Mouse (Mus musculus) spleen, postnatal 0 days (tissue): ENCODE measurements around the gene Gm17521. TPM values are rescaled to one million over a fixed set of nuclear protein-coding genes. Genes with fewer than 3 reads are reported as not detected.

Experiments used
- polyA plus RNA-seq: library from polyadenylated mRNA; unstranded; fragments of >200 nt; fragmentation: Nextera tagmentation; extraction: Ambion mirVana; gene quantifications from 2 replicates; pipeline ENCODE4 v1.2.1, GENCODE M21; 2015

Gene Gm17521
- polyA plus RNA-seq = not detected in 2 replicates

GRCm38 (mm10) chrX:123029569-123029968, at the start of gene Gm17521:
Gm17521 (minus strand) TSS chrX:123029669.

Other genes starting within 250 kb of the Gm17521 start
- gene Cldn34c1, start 73.8 kb upstream of the Gm17521 start, polyA plus RNA-seq = 9.8 and 10.8 TPM in 2 replicates
- gene Srsx, start 192.8 kb upstream of the Gm17521 start, polyA plus RNA-seq = not detected in 2 replicates
- not detected in 2 replicates for gene Gm17577, start 217.2 kb upstream of the Gm17521 start, polyA plus RNA-seq